Mouse (Mus musculus) layer of hippocampus, adult 2 months (tissue): Measurements from ENCODE around the gene Col4a3bp. TPM values are rescaled to one million over a fixed set of nuclear protein-coding genes. Genes with fewer than 3 reads are reported as not detected.
"Not testable (repeated sequence)": the region's sequence is repeated elsewhere in the genome, so short reads cannot be mapped to it uniquely, and the experiment has no call there.

Experiments
- DNase-seq, 2 experiments: peaks; one replicate each; pipeline ENCODE4 v3.0.0; 2022; ENCODE audit warnings: low spot score in 2 of 2
- H3K27ac ChIP-seq: fragments of 200-600 bp; 2 replicates; pipeline ENCODE4 v1.8.1; 2022
- H3K4me3 ChIP-seq: fragments of 200-600 bp; 2 replicates; pipeline ENCODE4 v1.8.1; 2022; ENCODE audit warnings: mild to moderate bottlenecking
- CTCF ChIP-seq: fragments of 200-600 bp; conservative IDR thresholded peaks from 2 replicates; pipeline ENCODE4 v1.8.1; 2022; ENCODE audit warnings: antibody characterized with exemption, mild to moderate bottlenecking, moderate library complexity
- total RNA-seq, 2 experiments: library from RNA; stranded (reverse); gene quantifications; 2 replicates each; pipeline ENCODE4 v1.2.3; 2021

Gene Col4a3bp
- total RNA-seq, 2 experiments from 2014 or later: 63.7 to 64.4 TPM

GRCm38 (mm10) chr13:96604242-96604641 lies 61.8 kb downstream of the Col4a3bp start:
- TF ChIP-seq CTCF: no peak
- H3K4me3 ChIP-seq: no peak overlapping the region
- DNase-seq: no peak
- no peak overlapping the region for H3K27ac ChIP-seq

- H3K27ac ChIP-seq: no peak overlapping the region
- TF ChIP-seq CTCF: no peak
- H3K4me3 ChIP-seq: no peak overlapping the region
- DNase-seq: no peak
These were observed 72.2 kb downstream of the Col4a3bp start for GRCm38 (mm10) chr13:96614615-96615014.

GRCm38 (mm10) chr13:96620891-96621290 lies 78.5 kb downstream of the Col4a3bp start:
- H3K27ac ChIP-seq: no peak overlapping the region
- TF ChIP-seq CTCF: no peak
- no peak overlapping the region for H3K4me3 ChIP-seq
- no peak for DNase-seq

- H3K27ac ChIP-seq: no peak overlapping the region
- no peak overlapping the region for H3K4me3 ChIP-seq
- no peak for DNase-seq
- TF ChIP-seq CTCF: no peak
These were observed 88.0 kb downstream of the Col4a3bp start for GRCm38 (mm10) chr13:96630396-96630795.

- no peak for TF ChIP-seq CTCF
- no peak overlapping the region for H3K27ac ChIP-seq
- no peak for DNase-seq
- no peak overlapping the region for H3K4me3 ChIP-seq
These were observed 101.8 kb downstream of the Col4a3bp start for GRCm38 (mm10) chr13:96644168-96644567.

GRCm38 (mm10) chr13:96645822-96646221 lies 103.4 kb downstream of the Col4a3bp start:
- H3K4me3 ChIP-seq: no peak overlapping the region
- no peak for TF ChIP-seq CTCF
- H3K27ac ChIP-seq: no peak overlapping the region
- no peak for DNase-seq

GRCm38 (mm10) chr13:96653041-96653440 lies 110.6 kb downstream of the Col4a3bp start:
- Histone ChIP-seq H3K27ac (no peak overlapping the region), H3K4me3 (no peak overlapping the region)
- DNase-seq: peak in 1 of 2 experiments; percentile 32
- no peak for TF ChIP-seq CTCF

GRCm38 (mm10) chr13:96656673-96657072 lies 114.3 kb downstream of the Col4a3bp start:
- DNase-seq: no peak
- no peak for TF ChIP-seq CTCF
- H3K4me3 ChIP-seq: no peak overlapping the region
- no peak overlapping the region for H3K27ac ChIP-seq

- Histone ChIP-seq H3K4me3 (no peak overlapping the region), H3K27ac (no peak overlapping the region)
- DNase-seq: no peak
- TF ChIP-seq CTCF: no peak
These were observed 116.5 kb downstream of the Col4a3bp start for GRCm38 (mm10) chr13:96658936-96659335.

- Histone ChIP-seq H3K4me3 (no peak overlapping the region), H3K27ac (no peak overlapping the region)
- no peak for DNase-seq
- no peak for TF ChIP-seq CTCF
These were observed 117.9 kb downstream of the Col4a3bp start for GRCm38 (mm10) chr13:96660095-96660860.

- not testable (repeated sequence) for H3K4me3 ChIP-seq, H3K27ac ChIP-seq, DNase-seq
These were observed 120.7 kb downstream of the Col4a3bp start for GRCm38 (mm10) chr13:96663120-96663519.

GRCm38 (mm10) chr13:96664419-96664974 lies 122.1 kb downstream of the Col4a3bp start:
- H3K27ac ChIP-seq: no peak overlapping the region
- no peak for DNase-seq
- no peak for TF ChIP-seq CTCF
- no peak overlapping the region for H3K4me3 ChIP-seq

- peak overlapping the region; percentile 97 for H3K27ac ChIP-seq
- H3K4me3 ChIP-seq: peak overlapping the region; percentile 98
- DNase-seq: no peak
- no peak for TF ChIP-seq CTCF
These were observed 127.6 kb downstream of the Col4a3bp start for GRCm38 (mm10) chr13:96670019-96670405.
